Mouse (Mus musculus): ENCODE measurements at regions not wholly inside any gene's neighbourhood (a gene's known extent, or its start where the extent isn't known, plus 50 kb on each side); places are given as distances from the start of the nearest gene placed in this dataset.

- TF ChIP-seq CTCF (conservative IDR thresholded peaks at IDR 0.05; ENCODE audit: low read length) (no peak), NANOG (IDR thresholded peaks at IDR 0.05; ENCODE audit: borderline replicate concordance, low read length) (no peak), POU5F1 (IDR thresholded peaks at IDR 0.05; ENCODE audit: borderline replicate concordance, low read length) (no peak)
These were observed 123.9 kb upstream of the Slc35b3 start for GRCm38 (mm10) chr13:39084544-39084943.

All from E14TG2a.4 (cell line).